Mouse (Mus musculus): ENCODE measurements around the gene Ifrd2. TPM values are rescaled to one million over a fixed set of nuclear protein-coding genes. Genes with fewer than 3 reads are reported as not detected.
A peak's percentile ranks its signal among the peaks of the same experiment; 100 is the strongest.

Gene Ifrd2
- total and polyA plus RNA-seq, 3 experiments = 147 to 292 TPM; not detected in 1

DNA sequence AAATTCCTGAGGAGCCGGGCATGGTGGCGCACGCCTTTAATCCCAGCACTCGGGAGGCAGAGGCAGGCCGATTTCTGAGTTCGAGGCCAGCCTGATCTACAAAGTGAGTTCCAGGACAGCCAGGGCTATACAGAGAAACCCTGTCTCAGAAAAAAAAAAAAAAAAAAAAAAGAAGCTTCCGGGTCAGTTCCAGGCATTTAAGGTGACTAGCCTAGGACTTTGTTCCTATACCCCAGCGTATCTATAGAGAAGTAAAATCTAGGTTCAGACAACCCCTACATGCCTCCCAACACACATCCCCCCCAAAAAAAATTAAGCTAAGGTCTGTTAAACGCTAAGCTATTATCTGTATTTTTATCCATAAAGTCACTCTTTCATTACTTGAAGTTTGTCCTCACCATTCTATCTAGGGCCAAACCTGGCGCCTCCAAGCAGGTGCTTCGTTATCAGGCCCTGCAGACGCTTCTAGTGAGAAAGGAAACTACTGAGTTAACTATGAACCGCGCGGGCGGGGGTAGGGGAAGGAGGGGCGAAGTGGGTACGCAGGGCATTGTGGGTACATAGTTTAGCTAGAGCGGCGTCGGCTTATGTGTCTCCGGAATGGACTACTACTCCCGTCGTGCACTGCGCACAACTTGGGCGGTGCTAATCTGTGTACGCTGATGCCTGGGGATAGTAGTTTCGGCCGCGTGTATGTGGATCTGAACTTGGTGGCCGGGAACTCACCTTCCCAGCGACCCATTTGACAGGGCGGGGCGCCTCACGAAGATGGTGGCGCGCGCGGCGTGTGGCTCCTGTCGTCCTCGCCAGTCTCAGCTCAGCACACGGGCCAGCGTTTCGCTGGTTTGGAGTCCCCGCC is at the start of gene Ifrd2 (continued):
- TF ChIP-seq UBTF (IDR thresholded peaks at IDR 0.05; ENCODE audit: borderline replicate concordance, insufficient read depth, low read depth, low read length) = no peak
- no peak for TF ChIP-seq USF1 (IDR thresholded peaks at IDR 0.05; ENCODE audit: low read depth, low read length)
- TF ChIP-seq GATA1 (IDR thresholded peaks at IDR 0.05; ENCODE audit: low read depth, low read length) = peak; percentile 95
- TF ChIP-seq ZMIZ1 (IDR thresholded peaks at IDR 0.05; ENCODE audit: low read depth, low read length) = no peak; the same call in 1 of the 2 replicates
- TF ChIP-seq E2F4 (IDR thresholded peaks at IDR 0.05; ENCODE audit: borderline replicate concordance, low read depth, low read length) = no peak

DNA sequence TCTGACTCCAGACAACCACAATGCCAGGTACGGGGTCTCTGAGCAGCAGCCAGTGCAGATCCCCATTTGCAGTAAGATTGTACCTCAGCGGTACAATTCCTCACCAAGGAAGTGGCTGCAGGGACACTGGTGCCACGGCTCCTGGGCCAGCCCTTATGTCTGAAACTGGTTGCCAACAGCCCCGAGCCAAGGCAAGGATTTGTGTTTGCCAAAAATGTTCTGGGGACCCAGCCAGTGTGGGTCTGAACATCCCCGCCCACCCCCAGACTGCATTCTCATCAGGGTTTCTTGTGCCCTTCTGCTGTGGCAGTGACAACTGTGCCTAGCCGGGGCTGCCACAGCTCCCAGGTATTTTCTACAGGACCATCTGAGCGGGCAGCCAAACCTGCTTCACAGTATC is 49.2 kb upstream of the Ifrd2 start:
- TF ChIP-seq TAL1 (IDR thresholded peaks at IDR 0.05; ENCODE audit: low read length) (no peak), MEF2A (IDR thresholded peaks at IDR 0.05; ENCODE audit: extremely low read depth, insufficient replicate concordance, low read depth, low read length, poor library complexity, severe bottlenecking) (no peak), JUND (IDR thresholded peaks at IDR 0.05; ENCODE audit: low read depth, low read length) (no peak), ZC3H11A (IDR thresholded peaks at IDR 0.05; ENCODE audit: low read depth, low read length) (no peak), CHD2 (IDR thresholded peaks at IDR 0.05; ENCODE audit: low read length) (no peak), UBTF (IDR thresholded peaks at IDR 0.05; ENCODE audit: borderline replicate concordance, insufficient read depth, low read depth, low read length) (no peak), RAD21 (IDR thresholded peaks at IDR 0.05; ENCODE audit: low read depth, low read length) (no peak), TCF12 (IDR thresholded peaks at IDR 0.05; ENCODE audit: low read depth, low read length) (no peak), CTCF (IDR thresholded peaks at IDR 0.05 in 2 of 3, conservative IDR thresholded peaks at IDR 0.05 in 1 of 3; ENCODE audit: control insufficient read depth in 1 of 3, insufficient read depth in 1 of 3, low read depth in 2 of 3, low read length in 3 of 3, poor library complexity in 1 of 3, severe bottlenecking in 1 of 3) (no peak), CHD1 (IDR thresholded peaks at IDR 0.05; ENCODE audit: low read depth, low read length) (no peak), SIN3A (IDR thresholded peaks at IDR 0.05; ENCODE audit: low read length) (no peak), E2F4 (IDR thresholded peaks at IDR 0.05; ENCODE audit: borderline replicate concordance, low read depth, low read length) (no peak), MYC (IDR thresholded peaks at IDR 0.05; ENCODE audit: low read depth, low read length) (no peak), MYB (IDR thresholded peaks at IDR 0.05; ENCODE audit: low read depth, low read length) (no peak), ZNF384 (IDR thresholded peaks at IDR 0.05; ENCODE audit: low read depth, low read length) (no peak), USF1 (IDR thresholded peaks at IDR 0.05; ENCODE audit: low read depth, low read length) (no peak), ETS1 (IDR thresholded peaks at IDR 0.05; ENCODE audit: low read depth, low read length) (no peak)
- DNase-seq (ENCODE audit: low read depth, low spot score) = no peak
- Histone ChIP-seq H3K9me3 (replicated peaks; ENCODE audit: insufficient read depth, low read length) (no peaks in the 10 kb centered on the region), H3K4me1 (ENCODE audit: control insufficient read depth in 1 of 2, insufficient read depth in 2 of 2, low read length in 2 of 2) (peaks cover 0 to 26% of the 10 kb centered on the region in 2 experiments; a peak in 1 of 4 replicates), H3K27me3 (ENCODE audit: control insufficient read depth in 1 of 2, insufficient read depth in 2 of 2, low read length in 2 of 2) (no peaks in the 10 kb centered on the region), H3K27ac (ENCODE audit: control insufficient read depth, low read depth, low read length) (no peak overlapping the region), H3K79me2 (ENCODE audit: control insufficient read depth, insufficient read depth, low read length, poor library complexity) (peaks cover 45% of the 10 kb centered on the region), H3K4me3 (ENCODE audit: control insufficient read depth in 1 of 2, insufficient read depth in 1 of 2, low read depth in 2 of 2, low read length in 2 of 2) (no peak overlapping the region), H3K36me3 (ENCODE audit: control insufficient read depth in 1 of 2, insufficient read depth in 2 of 2, low read length in 2 of 2) (peaks cover 0 to 9% of the 10 kb centered on the region in 2 experiments; a peak in 2 of 4 replicates), H3K9ac (ENCODE audit: control insufficient read depth, low read depth, low read length, poor library complexity, severe bottlenecking) (no peak overlapping the region)

All from MEL (cell line).